Mouse (Mus musculus): Measurements from ENCODE around the gene Habp4. TPM values are rescaled to one million over a fixed set of nuclear protein-coding genes. Genes with fewer than 3 reads are reported as not detected.

Gene Habp4
- polyA plus RNA-seq, 1 experiment from 2014 or later = 42.2 TPM

DNA sequence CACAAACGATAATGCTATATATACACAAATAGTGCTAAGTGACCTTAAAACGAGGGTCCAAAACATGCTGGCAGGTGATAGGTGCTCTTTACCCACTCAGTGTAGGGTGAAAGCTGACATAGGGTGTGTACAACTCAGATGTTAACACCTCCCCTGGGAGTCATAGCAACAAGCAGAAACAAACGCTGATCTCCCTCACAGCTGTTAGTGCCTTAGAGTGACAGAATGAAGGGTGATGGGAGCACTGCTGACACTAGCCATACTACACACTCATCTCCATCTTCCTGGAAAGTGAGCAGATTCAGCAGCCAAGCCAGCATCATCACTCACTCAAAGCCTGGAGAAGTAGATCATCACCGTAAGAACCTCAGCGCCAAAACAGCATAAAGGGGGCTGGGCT lies 11.5 kb upstream of the Habp4 start:
- Histone ChIP-seq H3K4me1 (ENCODE audit: control insufficient read depth, insufficient read depth, low read length) (peaks cover 19% of the 10 kb centered on the region), H3K27ac (ENCODE audit: low read depth, low read length) (no peak overlapping the region), H3K9ac (ENCODE audit: low read depth, low read length) (no peak overlapping the region), H3K4me2 (peak overlapping the region; percentile 44), H3K36me3 (ENCODE audit: control insufficient read depth, insufficient read depth, low read length) (no peaks in the 10 kb centered on the region), H3K9me3 (replicated peaks; ENCODE audit: control insufficient read depth, low read length) (no peaks in the 10 kb centered on the region), H3K27me3 (ENCODE audit: control insufficient read depth, insufficient read depth, low read length) (no peaks in the 10 kb centered on the region), H3K4me3 (ENCODE audit: low read depth, low read length) (0 out of 2 replicates have a peak overlapping the region, but pooled peaks have one; percentile 5)
- WGBS (ENCODE audit: insufficient replicate concordance) = 48% methylated on average over 5 of the region's 5 CpGs
- no peak for ATAC-seq (replicated peaks; ENCODE audit: insufficient number of reproducible peaks, low FRiP score, low TSS enrichment)

DNA sequence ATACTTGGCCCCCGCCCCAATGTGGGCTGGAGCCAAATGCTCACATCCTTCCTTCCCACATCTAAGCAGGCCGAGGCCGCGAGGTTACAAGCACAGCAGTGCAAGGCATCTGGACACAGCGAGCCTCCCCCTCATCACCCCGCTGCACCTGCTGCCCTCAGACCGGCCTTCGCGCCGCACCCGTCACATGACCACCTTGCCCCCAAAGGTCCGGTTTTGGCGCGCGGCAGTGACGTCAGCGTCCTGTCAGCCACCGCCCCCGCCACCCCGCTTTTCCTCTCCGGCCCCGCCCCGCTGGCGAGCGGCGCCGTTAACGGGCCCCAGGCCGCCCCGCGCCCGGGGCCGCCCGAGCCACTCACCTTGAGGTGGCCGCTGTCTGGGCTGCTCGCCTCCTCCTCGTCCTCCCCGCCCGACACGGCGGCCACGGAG lies 9.4 kb upstream of the Habp4 start:
- Histone ChIP-seq H3K36me3 (ENCODE audit: control insufficient read depth, insufficient read depth, low read length) (no peaks in the 10 kb centered on the region), H3K27me3 (ENCODE audit: control insufficient read depth, insufficient read depth, low read length) (no peaks in the 10 kb centered on the region), H3K27ac (ENCODE audit: low read depth, low read length) (peak overlapping the region; percentile 97), H3K4me3 (ENCODE audit: low read depth, low read length) (peak overlapping the region; percentile 94), H3K4me1 (ENCODE audit: control insufficient read depth, insufficient read depth, low read length) (peaks cover 23% of the 10 kb centered on the region), H3K9ac (ENCODE audit: low read depth, low read length) (peak overlapping the region; percentile 92), H3K9me3 (replicated peaks; ENCODE audit: control insufficient read depth, low read length) (no peaks in the 10 kb centered on the region), H3K4me2 (peak overlapping the region; percentile 88)
- peak; percentile 16 for ATAC-seq (replicated peaks; ENCODE audit: insufficient number of reproducible peaks, low FRiP score, low TSS enrichment)
- WGBS (ENCODE audit: insufficient replicate concordance) = under 1% methylated on average over 39 of the region's 42 CpGs

DNA sequence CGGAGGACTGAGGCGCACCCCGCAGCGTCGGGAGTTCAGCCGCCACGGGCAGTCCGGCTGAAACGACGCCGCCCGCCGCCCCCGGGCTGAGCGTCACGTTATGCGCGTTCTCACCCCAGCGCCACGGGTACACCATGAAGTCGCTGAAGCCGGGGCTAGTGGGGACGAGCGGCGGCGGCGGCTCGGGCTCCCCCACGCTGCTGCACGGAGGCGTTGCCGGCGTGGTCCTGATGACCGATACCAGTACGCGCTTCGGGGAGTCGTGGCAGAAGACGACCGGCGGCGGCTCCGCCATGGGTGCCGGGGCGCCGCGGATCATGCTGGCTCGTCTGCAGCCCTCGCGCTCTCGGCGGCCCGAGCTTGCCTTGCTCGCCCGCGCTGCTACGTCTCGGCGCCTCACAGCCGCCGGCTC lies 8.9 kb upstream of the Habp4 start:
- Histone ChIP-seq H3K36me3 (ENCODE audit: control insufficient read depth, insufficient read depth, low read length) (no peaks in the 10 kb centered on the region), H3K27me3 (ENCODE audit: control insufficient read depth, insufficient read depth, low read length) (no peaks in the 10 kb centered on the region), H3K9ac (ENCODE audit: low read depth, low read length) (peak overlapping the region; percentile 92), H3K27ac (ENCODE audit: low read depth, low read length) (peak overlapping the region; percentile 97), H3K4me2 (peak overlapping the region; percentile 88), H3K4me3 (ENCODE audit: low read depth, low read length) (peak overlapping the region; percentile 94), H3K4me1 (ENCODE audit: control insufficient read depth, insufficient read depth, low read length) (peaks cover 23% of the 10 kb centered on the region), H3K9me3 (replicated peaks; ENCODE audit: control insufficient read depth, low read length) (no peaks in the 10 kb centered on the region)
- ATAC-seq (replicated peaks; ENCODE audit: insufficient number of reproducible peaks, low FRiP score, low TSS enrichment) = peak; percentile 1
- WGBS (ENCODE audit: insufficient replicate concordance) = under 1% methylated on average over 61 of the region's 61 CpGs

DNA sequence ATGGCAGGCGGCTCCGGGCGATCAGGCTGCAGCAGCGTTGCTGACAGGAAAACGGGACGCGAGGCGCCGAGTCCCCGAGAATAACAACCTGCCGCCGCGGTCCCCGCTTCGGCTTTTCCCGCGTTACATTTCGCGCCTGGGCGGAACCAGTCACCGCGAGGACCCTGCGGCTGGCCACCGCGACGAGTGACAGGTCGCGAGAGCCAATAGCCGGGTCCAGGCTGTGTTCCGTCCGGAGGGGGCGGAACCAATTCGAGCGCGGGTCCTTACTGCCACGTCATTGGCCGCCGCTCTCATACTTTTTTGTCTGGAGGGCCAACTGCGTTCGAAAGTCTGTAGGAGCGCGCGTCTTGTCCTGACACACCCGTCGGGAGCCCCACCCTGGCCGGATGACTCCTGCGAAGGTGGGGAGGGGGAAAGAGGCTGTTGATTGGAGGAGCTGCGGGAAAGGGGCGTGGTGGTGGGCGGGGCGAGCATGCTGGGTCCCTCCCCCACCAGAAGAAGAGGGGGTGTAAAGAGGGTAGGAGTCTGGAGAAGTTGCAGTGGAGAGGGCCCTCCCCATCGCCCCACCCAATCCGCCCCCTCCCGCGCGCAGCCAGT lies 8.4 kb upstream of the Habp4 start, which contains the start of gene Zfp367:
TSS of gene Zfp367 (minus strand) at position 120 of the 600 bp plus-strand sequence.
- H3K36me3 ChIP-seq (ENCODE audit: control insufficient read depth, insufficient read depth, low read length) = no peaks in the 10 kb centered on the region
- H3K4me3 ChIP-seq (ENCODE audit: low read depth, low read length) = peak within 1 kb of the TSS; percentile 94
- no peaks in the 10 kb centered on the region for H3K27me3 ChIP-seq (ENCODE audit: control insufficient read depth, insufficient read depth, low read length)
- H3K4me2 ChIP-seq = peak within 1 kb of the TSS; percentile 88
- H3K27ac ChIP-seq (ENCODE audit: low read depth, low read length) = peak within 1 kb of the TSS; percentile 97
- peak; percentile 94 for ATAC-seq (replicated peaks; ENCODE audit: insufficient number of reproducible peaks, low FRiP score, low TSS enrichment)
- peaks cover 23% of the 10 kb centered on the region for H3K4me1 ChIP-seq (ENCODE audit: control insufficient read depth, insufficient read depth, low read length)
- H3K9ac ChIP-seq (ENCODE audit: low read depth, low read length) = peak within 1 kb of the TSS; percentile 92
- WGBS (ENCODE audit: insufficient replicate concordance) = under 1% methylated on average over 56 of the region's 56 CpGs
- H3K9me3 ChIP-seq (replicated peaks; ENCODE audit: control insufficient read depth, low read length) = no peaks in the 10 kb centered on the region

DNA sequence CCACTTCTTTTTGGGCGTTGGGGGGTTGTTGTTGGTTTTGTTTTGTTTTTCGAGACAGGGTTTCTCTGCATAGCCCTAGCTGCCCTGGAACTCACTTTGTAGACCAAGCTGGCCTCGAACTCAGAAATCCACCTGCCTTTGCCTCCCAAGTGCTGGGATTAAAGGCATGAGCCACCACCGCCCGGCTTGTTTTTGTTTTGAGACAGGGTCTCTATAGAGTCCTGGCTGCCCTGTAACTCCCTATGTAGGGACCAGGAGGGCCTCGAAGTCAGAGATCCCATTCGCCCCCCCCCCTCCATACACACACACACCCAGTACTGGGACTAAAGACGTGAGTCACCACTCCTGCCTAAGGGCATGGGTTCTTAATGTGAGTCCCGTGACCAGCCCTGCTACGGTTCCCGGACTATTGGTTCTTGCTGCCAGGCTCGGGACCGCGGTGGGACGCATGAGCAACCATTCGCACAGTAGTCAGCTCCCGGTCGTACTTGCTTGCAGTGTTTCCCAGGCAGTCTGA lies 7.8 kb upstream of the Habp4 start:
- Histone ChIP-seq H3K4me1 (ENCODE audit: control insufficient read depth, insufficient read depth, low read length) (peaks cover 23% of the 10 kb centered on the region), H3K27ac (ENCODE audit: low read depth, low read length) (peak overlapping the region; percentile 97), H3K4me3 (ENCODE audit: low read depth, low read length) (peak overlapping the region; percentile 94), H3K9me3 (replicated peaks; ENCODE audit: control insufficient read depth, low read length) (no peaks in the 10 kb centered on the region), H3K36me3 (ENCODE audit: control insufficient read depth, insufficient read depth, low read length) (no peaks in the 10 kb centered on the region), H3K27me3 (ENCODE audit: control insufficient read depth, insufficient read depth, low read length) (no peaks in the 10 kb centered on the region), H3K4me2 (peak overlapping the region; percentile 88), H3K9ac (ENCODE audit: low read depth, low read length) (peak overlapping the region; percentile 64)
- 1% methylated on average over 18 of the region's 18 CpGs for WGBS (ENCODE audit: insufficient replicate concordance)
- peak; percentile 36 for ATAC-seq (replicated peaks; ENCODE audit: insufficient number of reproducible peaks, low FRiP score, low TSS enrichment)

DNA sequence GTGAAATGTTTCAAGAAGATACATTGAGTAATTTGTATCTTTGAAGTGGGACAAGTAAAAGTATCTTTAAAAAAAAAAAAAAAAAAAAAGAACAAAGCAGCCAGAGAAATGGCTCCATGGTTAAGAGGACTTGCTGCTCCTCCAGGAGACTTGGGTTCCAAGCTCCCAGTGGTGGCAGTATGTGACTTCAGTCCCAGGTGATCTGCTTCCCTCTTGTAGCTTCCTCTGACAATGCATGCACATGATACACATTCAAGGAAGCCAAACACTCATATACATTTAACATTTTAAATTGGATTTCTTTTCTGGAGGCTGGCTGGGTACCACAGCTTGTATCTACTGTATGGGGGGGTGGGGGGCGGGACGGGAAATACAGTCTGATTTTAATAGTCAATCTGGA lies 7.0 kb upstream of the Habp4 start:
- peaks cover 20% of the 10 kb centered on the region for H3K4me1 ChIP-seq (ENCODE audit: control insufficient read depth, insufficient read depth, low read length)
- 50% methylated on average over 2 of the region's 2 CpGs for WGBS (ENCODE audit: insufficient replicate concordance)
- no peaks in the 10 kb centered on the region for H3K9me3 ChIP-seq (replicated peaks; ENCODE audit: control insufficient read depth, low read length)
- no peak overlapping the region for H3K4me3 ChIP-seq (ENCODE audit: low read depth, low read length)
- no peaks in the 10 kb centered on the region for H3K36me3 ChIP-seq (ENCODE audit: control insufficient read depth, insufficient read depth, low read length)
- no peak for ATAC-seq (replicated peaks; ENCODE audit: insufficient number of reproducible peaks, low FRiP score, low TSS enrichment)
- peak overlapping the region; percentile 37 for H3K4me2 ChIP-seq
- H3K27ac ChIP-seq (ENCODE audit: low read depth, low read length) = peak overlapping the region; percentile 97
- H3K27me3 ChIP-seq (ENCODE audit: control insufficient read depth, insufficient read depth, low read length) = no peaks in the 10 kb centered on the region
- H3K9ac ChIP-seq (ENCODE audit: low read depth, low read length) = 0 out of 2 replicates have a peak overlapping the region, but pooled peaks have one; percentile 34

DNA sequence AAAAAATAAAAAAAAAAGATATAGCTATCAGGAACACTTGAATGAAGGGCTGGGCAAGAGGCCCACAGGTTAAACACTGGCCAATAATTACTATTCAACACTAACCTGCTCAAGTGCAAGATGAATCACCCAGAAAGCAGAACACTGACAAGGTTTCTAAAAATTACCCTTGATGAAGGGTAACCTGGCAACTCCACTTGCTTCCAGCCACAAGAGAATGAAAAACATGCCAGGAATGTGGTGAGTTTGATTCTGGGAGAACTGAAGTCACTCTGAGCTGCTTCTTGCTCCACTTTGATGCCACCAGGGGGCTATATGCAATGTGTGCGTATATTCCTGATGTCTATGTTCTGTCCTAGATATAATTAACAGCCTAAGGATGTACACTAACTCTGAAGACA lies 6.5 kb upstream of the Habp4 start:
- Histone ChIP-seq H3K36me3 (ENCODE audit: control insufficient read depth, insufficient read depth, low read length) (no peaks in the 10 kb centered on the region), H3K27me3 (ENCODE audit: control insufficient read depth, insufficient read depth, low read length) (no peaks in the 10 kb centered on the region), H3K9ac (ENCODE audit: low read depth, low read length) (no peak overlapping the region), H3K4me3 (ENCODE audit: low read depth, low read length) (no peak overlapping the region), H3K27ac (ENCODE audit: low read depth, low read length) (peak overlapping the region; percentile 97), H3K4me2 (peak overlapping the region; percentile 37), H3K4me1 (ENCODE audit: control insufficient read depth, insufficient read depth, low read length) (peaks cover 17% of the 10 kb centered on the region), H3K9me3 (replicated peaks; ENCODE audit: control insufficient read depth, low read length) (no peaks in the 10 kb centered on the region)
- ATAC-seq (replicated peaks; ENCODE audit: insufficient number of reproducible peaks, low FRiP score, low TSS enrichment) = no peak
- WGBS (ENCODE audit: insufficient replicate concordance) = 16% methylated on average over 1 of the region's 1 CpGs

DNA sequence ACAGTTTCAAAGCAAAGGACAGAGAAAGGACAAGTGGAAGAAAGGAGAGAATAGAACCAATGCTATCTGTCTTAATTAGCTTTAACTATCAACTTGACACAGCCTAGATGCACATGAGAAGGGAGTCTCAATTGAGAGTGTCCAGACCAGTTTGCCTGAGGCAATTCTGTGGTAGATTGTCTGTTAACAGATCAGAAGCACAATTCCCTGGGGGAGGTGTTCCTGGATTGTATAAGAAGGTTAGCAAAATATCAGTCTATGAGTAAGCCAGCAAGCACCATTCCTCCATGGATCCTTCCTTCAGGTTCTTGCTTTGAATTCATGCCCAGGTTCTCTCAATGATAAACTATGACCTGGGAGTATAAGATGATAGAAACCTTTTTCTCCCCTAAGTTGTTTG lies 4.7 kb upstream of the Habp4 start:
- Histone ChIP-seq H3K27me3 (ENCODE audit: control insufficient read depth, insufficient read depth, low read length) (no peaks in the 10 kb centered on the region), H3K4me2 (no peak overlapping the region), H3K9ac (ENCODE audit: low read depth, low read length) (no peak overlapping the region), H3K36me3 (ENCODE audit: control insufficient read depth, insufficient read depth, low read length) (no peaks in the 10 kb centered on the region), H3K4me1 (ENCODE audit: control insufficient read depth, insufficient read depth, low read length) (peaks cover 9% of the 10 kb centered on the region), H3K27ac (ENCODE audit: low read depth, low read length) (no peak overlapping the region), H3K4me3 (ENCODE audit: low read depth, low read length) (no peak overlapping the region), H3K9me3 (replicated peaks; ENCODE audit: control insufficient read depth, low read length) (no peaks in the 10 kb centered on the region)
- ATAC-seq (replicated peaks; ENCODE audit: insufficient number of reproducible peaks, low FRiP score, low TSS enrichment) = no peak
